Mouse (Mus musculus): ENCODE data around the gene Vmn1r39. TPM values are rescaled to one million over a fixed set of nuclear protein-coding genes. Genes with fewer than 3 reads are reported as not detected.

Gene Vmn1r39
- polyA plus RNA-seq (2014; fragmentation: Illumina TruSeq; extraction: RNeasy Lipid Tissue Mini Kit (QIAGEN cat#74804); ENCODE audit: low read depth, low replicate concordance), result not detected

DNA sequence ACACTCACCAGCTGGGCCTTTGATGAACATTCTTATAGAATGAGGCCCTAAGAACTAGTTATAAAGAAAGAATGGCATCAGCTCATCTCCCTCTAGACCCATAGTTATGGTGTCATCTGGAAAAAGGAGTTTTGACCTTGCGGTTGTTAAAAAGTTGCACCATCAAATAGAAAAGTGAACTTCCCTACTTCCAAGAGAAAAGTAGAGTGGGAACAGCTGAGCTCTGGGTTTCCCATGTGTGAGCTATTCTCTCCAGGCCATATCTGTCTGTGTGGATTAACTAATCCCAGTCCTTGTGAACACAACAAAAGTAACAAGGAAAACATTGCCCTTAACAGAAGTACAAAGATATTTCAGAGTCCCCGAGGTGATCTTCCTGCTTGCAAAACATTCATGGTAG is at the start of gene Vmn1r39:
TSS of gene Vmn1r39 (minus strand) at position 101 of the 400 bp plus-strand sequence.

GRCm38 (mm10) chr6:66782527-66782926 is 27.9 kb downstream of the Vmn1r39 start, which contains the start of gene Vmn1r38:
Gene Vmn1r38, minus strand, starts transcription at chr6:66782627.

Other genes with a start within 250 kb of the Vmn1r39 start
- not detected for gene Vmn1r33, start 192.3 kb downstream of the Vmn1r39 start, polyA plus RNA-seq (2014; fragmentation: Illumina TruSeq; extraction: RNeasy Lipid Tissue Mini Kit (QIAGEN cat#74804); ENCODE audit: low read depth, low replicate concordance)
- gene Vmn1r34, start 166.7 kb downstream of the Vmn1r39 start, polyA plus RNA-seq (2014; fragmentation: Illumina TruSeq; extraction: RNeasy Lipid Tissue Mini Kit (QIAGEN cat#74804); ENCODE audit: low read depth, low replicate concordance), result not detected
- gene Vmn1r35, start 124.7 kb downstream of the Vmn1r39 start, polyA plus RNA-seq (2014; fragmentation: Illumina TruSeq; extraction: RNeasy Lipid Tissue Mini Kit (QIAGEN cat#74804); ENCODE audit: low read depth, low replicate concordance), result not detected
- not detected for gene Vmn1r36, start 91.4 kb downstream of the Vmn1r39 start, polyA plus RNA-seq (2014; fragmentation: Illumina TruSeq; extraction: RNeasy Lipid Tissue Mini Kit (QIAGEN cat#74804); ENCODE audit: low read depth, low replicate concordance)
- not detected for gene Vmn1r37, start 81.2 kb downstream of the Vmn1r39 start, polyA plus RNA-seq (2014; fragmentation: Illumina TruSeq; extraction: RNeasy Lipid Tissue Mini Kit (QIAGEN cat#74804); ENCODE audit: low read depth, low replicate concordance)
- gene Vmn1r38, start 28.0 kb downstream of the Vmn1r39 start, polyA plus RNA-seq (2014; fragmentation: Illumina TruSeq; extraction: RNeasy Lipid Tissue Mini Kit (QIAGEN cat#74804); ENCODE audit: low read depth, low replicate concordance), result not detected
- 154 TPM for gene Gng12, start 85.8 kb upstream of the Vmn1r39 start, polyA plus RNA-seq (2014; fragmentation: Illumina TruSeq; extraction: RNeasy Lipid Tissue Mini Kit (QIAGEN cat#74804); ENCODE audit: low read depth, low replicate concordance)
- 22.9 TPM for gene Gadd45a, start 226.8 kb upstream of the Vmn1r39 start, polyA plus RNA-seq (2014; fragmentation: Illumina TruSeq; extraction: RNeasy Lipid Tissue Mini Kit (QIAGEN cat#74804); ENCODE audit: low read depth, low replicate concordance)